Comparison of ENCODE assay signal across 12 mouse cellular contexts in genomic region chr5:64682326-64682845, GRCm38 (mm10).
DNase-seq lines count a peak whose midpoint lies in the region; ATAC-seq lines count a peak whose summit lies in the region.
"Had no signal": no experiment of that assay in that cellular context is flagged by ENCODE, and none has a peak within 500 bp of the region (broad histone marks: within the 10 kb centered on the region; RNA-seq: fewer than 3 reads in every experiment).

No protein-coding gene starts in this region.

- peaks cover 3% of the 10 kb centered on the region; the same call in 1 of the 2 replicates for H3K9me3 ChIP-seq in kidney, embryonic 16.5 days (ENCODE audit: low read length)
- H3K9me3 ChIP-seq in stomach, embryonic 14.5 days (ENCODE audit: control insufficient read depth, low read depth, low read length) = 0 out of 2 replicates have a peak, but pooled peaks cover 2% of the 10 kb centered on the region
- H3K9me3 ChIP-seq in hindbrain, embryonic 16.5 days (ENCODE audit: control insufficient read depth, low read length) = peaks cover 6% of the 10 kb centered on the region; the same call in 1 of the 2 replicates
- H3K9me3 ChIP-seq: lung, embryonic 15.5 days had no signal

- H3K27me3 ChIP-seq in kidney, embryonic 16.5 days (ENCODE audit: insufficient read depth, low read length) = no peaks in the 10 kb centered on the region
- no peaks in the 10 kb centered on the region for H3K27me3 ChIP-seq in stomach, embryonic 14.5 days (ENCODE audit: control insufficient read depth, insufficient read depth, low read length)
- no peaks in the 10 kb centered on the region for H3K27me3 ChIP-seq in hindbrain, embryonic 16.5 days (replicated peaks; ENCODE audit: control insufficient read depth, insufficient read depth, low read length)
- H3K27me3 ChIP-seq: lung, embryonic 15.5 days had no signal

- no peak overlapping the region for H3K9ac ChIP-seq in kidney, embryonic 16.5 days (replicated peaks; ENCODE audit: low read length)
- no peak overlapping the region for H3K9ac ChIP-seq in stomach, embryonic 14.5 days (replicated peaks; ENCODE audit: low read depth, low read length)
- H3K9ac ChIP-seq in hindbrain, embryonic 16.5 days (ENCODE audit: low read depth, low read length) = no peak overlapping the region
- H3K9ac ChIP-seq: lung, embryonic 15.5 days had no signal

- no peaks in the 10 kb centered on the region for H3K4me1 ChIP-seq in kidney, embryonic 16.5 days (ENCODE audit: insufficient read depth, low read length)
- H3K4me1 ChIP-seq in stomach, embryonic 14.5 days (ENCODE audit: control insufficient read depth, insufficient read depth, low read length) = no peaks in the 10 kb centered on the region
- no peaks in the 10 kb centered on the region for H3K4me1 ChIP-seq in hindbrain, embryonic 16.5 days (ENCODE audit: control insufficient read depth, insufficient read depth, low read depth, low read length)

- no peak overlapping the region for H3K4me3 ChIP-seq in kidney, embryonic 16.5 days (ENCODE audit: low read length)
- H3K4me3 ChIP-seq in stomach, embryonic 14.5 days (ENCODE audit: low read depth, low read length) = no peak overlapping the region
- H3K4me3 ChIP-seq in hindbrain, embryonic 16.5 days (ENCODE audit: low read length) = no peak overlapping the region
- H3K4me3 ChIP-seq: lung, embryonic 15.5 days had no signal

- WGBS in kidney, embryonic 16.5 days = 79% methylated on average over 7 of the region's 7 CpGs
- 56% methylated on average over 7 of the region's 7 CpGs for WGBS in stomach, embryonic 14.5 days
- WGBS in hindbrain, embryonic 16.5 days = 84% methylated on average over 7 of the region's 7 CpGs

- no peak for ATAC-seq in kidney, embryonic 16.5 days (ENCODE audit: low FRiP score, low TSS enrichment)
- ATAC-seq in stomach, embryonic 14.5 days (ENCODE audit: insufficient number of reproducible peaks, insufficient read depth, low FRiP score, low read depth) = peak; percentile 51; the same call in 1 of the 2 replicates
- ATAC-seq in monocyte, adult 5-6 weeks (replicated peaks; ENCODE audit: insufficient number of reproducible peaks, low FRiP score, low TSS enrichment, poor library complexity, severe bottlenecking) = no peak
- no peak for ATAC-seq in hindbrain, embryonic 16.5 days
- ATAC-seq: inflammation-experienced regulatory T-cells, adult 6 months had no signal

- DNase-seq in kidney, postnatal 10 days = peak; percentile 43
- peak; percentile 32 for DNase-seq in adrenal gland, postnatal 14 days
- peak; percentile 20 for DNase-seq in heart, postnatal 4 days
- no peak for DNase-seq in ovary, postnatal 14 days (ENCODE audit: low spot score)
- DNase-seq: gastrocnemius, postnatal 10 days; thymus, postnatal 25 days had no signal

- no peak overlapping the region for H3K27ac ChIP-seq in kidney, embryonic 16.5 days (ENCODE audit: low read length)
- no peak overlapping the region for H3K27ac ChIP-seq in stomach, embryonic 14.5 days (ENCODE audit: low read length)
- H3K27ac ChIP-seq in hindbrain, embryonic 16.5 days (ENCODE audit: low read depth, low read length) = no peak overlapping the region
- H3K27ac ChIP-seq: lung, embryonic 15.5 days had no signal

- H3K36me3 ChIP-seq in kidney, embryonic 16.5 days (ENCODE audit: insufficient read depth, low read length) = no peaks in the 10 kb centered on the region; the same call in 1 of the 2 replicates
- no peaks in the 10 kb centered on the region for H3K36me3 ChIP-seq in stomach, embryonic 14.5 days (ENCODE audit: control insufficient read depth, insufficient read depth, low read length)
- no peaks in the 10 kb centered on the region for H3K36me3 ChIP-seq in hindbrain, embryonic 16.5 days (ENCODE audit: control insufficient read depth, insufficient read depth, low read length)
- H3K36me3 ChIP-seq: lung, embryonic 15.5 days had no signal

- H3K4me2 ChIP-seq in kidney, embryonic 16.5 days (replicated peaks; ENCODE audit: low read depth, low read length) = no peak overlapping the region
- H3K4me2 ChIP-seq in stomach, embryonic 14.5 days (replicated peaks; ENCODE audit: low read depth, low read length) = no peak overlapping the region
- H3K4me2 ChIP-seq in hindbrain, embryonic 16.5 days (ENCODE audit: low read length) = no peak overlapping the region
- H3K4me2 ChIP-seq: lung, embryonic 15.5 days had no signal
